Mouse (Mus musculus): Measurements from ENCODE around the gene Armc7.
"Not testable (repeated sequence)": the region's sequence is repeated elsewhere in the genome, so short reads cannot be mapped to it uniquely, and the experiment has no call there.

- not testable (repeated sequence) for TF ChIP-seq EP300 (IDR thresholded peaks at IDR 0.05; ENCODE audit: insufficient read depth, low read depth, low read length); POLR2A (IDR thresholded peaks at IDR 0.05; ENCODE audit: insufficient read depth, low read depth, low read length); CTCF (IDR thresholded peaks at IDR 0.05)
Observed at GRCm38 (mm10) chr11:115476630-115477029, 1.2 kb downstream of the Armc7 start.
